ENCODE assay signal across 20 mouse cellular contexts in the genomic region with DNA sequence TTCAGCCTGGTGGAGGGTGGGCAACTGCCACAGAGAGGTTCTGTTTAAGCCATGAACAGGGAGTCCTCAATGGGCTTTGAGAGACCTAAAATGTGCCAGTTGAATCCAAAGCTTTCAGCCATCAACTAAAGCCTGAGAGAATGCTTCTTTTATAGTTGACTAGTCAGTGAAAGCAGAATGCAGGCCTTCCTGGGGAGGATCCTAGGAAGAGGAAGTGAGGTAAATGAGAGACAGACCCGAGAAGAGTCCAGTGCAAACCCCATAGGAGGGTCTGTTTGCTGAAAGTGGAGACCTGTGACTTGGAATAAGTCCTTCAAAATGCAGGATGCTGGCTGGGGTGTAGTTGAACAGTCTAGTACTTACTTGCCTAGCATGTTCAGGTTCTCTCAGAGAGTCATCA. TPM values are rescaled to one million over a fixed set of nuclear protein-coding genes. Genes with fewer than 3 reads are reported as not detected.
DNase-seq lines count a peak whose midpoint lies in the region; ATAC-seq lines count a peak whose summit lies in the region.
"Had no signal": no experiment of that assay in that cellular context is flagged by ENCODE, and none has a peak within 500 bp of the region (broad histone marks: within the 10 kb centered on the region; RNA-seq: fewer than 3 reads in every experiment).

No protein-coding gene starts in this region.

- intact Hi-C loops in heart, postnatal 25 days (cut with DNase I), result no loop called here

- H3K9me3 ChIP-seq in heart, embryonic 13.5 days, result no peaks in the 10 kb centered on the region
- no peaks in the 10 kb centered on the region for H3K9me3 ChIP-seq in liver, embryonic 12.5 days (replicated peaks)
- no peaks in the 10 kb centered on the region for H3K9me3 ChIP-seq in liver, embryonic 11.5 days (ENCODE audit: control insufficient read depth, low read length)
- no peaks in the 10 kb centered on the region for H3K9me3 ChIP-seq in liver, embryonic 15.5 days (replicated peaks)
- H3K9me3 ChIP-seq: embryonic facial prominence, embryonic 10.5 days; forebrain, embryonic 15.5 days; hindbrain, embryonic 10.5 days; limb, embryonic 15.5 days had no signal

- no peak overlapping the region for H3K4me3 ChIP-seq in heart, embryonic 13.5 days
- no peak overlapping the region for H3K4me3 ChIP-seq in liver, embryonic 12.5 days
- no peak overlapping the region for H3K4me3 ChIP-seq in liver, embryonic 11.5 days (ENCODE audit: low read depth, low read length)
- H3K4me3 ChIP-seq in liver, embryonic 15.5 days (replicated peaks), result no peak overlapping the region
- H3K4me3 ChIP-seq: embryonic facial prominence, embryonic 10.5 days; forebrain, embryonic 15.5 days; hindbrain, embryonic 10.5 days; limb, embryonic 15.5 days had no signal

- no peaks in the 10 kb centered on the region for H3K27me3 ChIP-seq in heart, embryonic 13.5 days (replicated peaks)
- H3K27me3 ChIP-seq in liver, embryonic 12.5 days (replicated peaks), result no peaks in the 10 kb centered on the region
- H3K27me3 ChIP-seq in liver, embryonic 11.5 days (replicated peaks; ENCODE audit: control insufficient read depth, insufficient read depth, low read length), result no peaks in the 10 kb centered on the region
- H3K27me3 ChIP-seq in liver, embryonic 15.5 days, result no peaks in the 10 kb centered on the region
- H3K27me3 ChIP-seq: forebrain, embryonic 15.5 days; limb, embryonic 15.5 days had no signal

- H3K27ac ChIP-seq in heart, embryonic 13.5 days (replicated peaks), result peak overlapping the region; percentile 78; the same call in 1 of the 2 replicates
- H3K27ac ChIP-seq in liver, embryonic 12.5 days, result peak overlapping the region; percentile 94
- H3K27ac ChIP-seq in liver, embryonic 11.5 days (ENCODE audit: low read depth, low read length), result no peak overlapping the region
- H3K27ac ChIP-seq in liver, embryonic 15.5 days (replicated peaks), result peak overlapping the region; percentile 87
- H3K27ac ChIP-seq: forebrain, embryonic 15.5 days; hindbrain, embryonic 10.5 days; limb, embryonic 15.5 days had no signal

- no peak for DNase-seq in heart, postnatal 25 days (ENCODE audit: low spot score)
- no peak for DNase-seq in liver, embryonic 11.5 days (ENCODE audit: low spot score)
- DNase-seq in embryo, embryonic 10.5 days (ENCODE audit: low spot score), result no peak
- DNase-seq in Muller cell, postnatal 12 days (ENCODE audit: inconsistent ontology term), result no peak
- DNase-seq in cerebellum, adult 11-12 months, result no peak
- DNase-seq: adrenal gland, postnatal 10 days; cerebellum, adult 8-10 months; kidney, postnatal 25 days; left cerebral cortex, postnatal 4 days; right cerebral cortex, postnatal 14 days had no signal

- no peak overlapping the region for H3K9ac ChIP-seq in heart, embryonic 13.5 days
- no peak overlapping the region for H3K9ac ChIP-seq in liver, embryonic 12.5 days
- H3K9ac ChIP-seq in liver, embryonic 11.5 days (ENCODE audit: low read depth, low read length), result no peak overlapping the region
- H3K9ac ChIP-seq in liver, embryonic 15.5 days, result no peak overlapping the region
- H3K9ac ChIP-seq: forebrain, embryonic 15.5 days; limb, embryonic 15.5 days had no signal

- no peak overlapping the region for H3K4me2 ChIP-seq in heart, embryonic 13.5 days
- H3K4me2 ChIP-seq in liver, embryonic 12.5 days, result peak overlapping the region; percentile 74
- no peak overlapping the region for H3K4me2 ChIP-seq in liver, embryonic 11.5 days
- peak overlapping the region; percentile 61 for H3K4me2 ChIP-seq in liver, embryonic 15.5 days
- H3K4me2 ChIP-seq: forebrain, embryonic 15.5 days; limb, embryonic 15.5 days; midbrain, embryonic 11.5 days had no signal

- peaks cover 29% of the 10 kb centered on the region for H3K36me3 ChIP-seq in heart, embryonic 13.5 days
- H3K36me3 ChIP-seq in liver, embryonic 12.5 days, result peaks cover 35% of the 10 kb centered on the region
- peaks cover 3% of the 10 kb centered on the region; the same call in 1 of the 2 replicates for H3K36me3 ChIP-seq in liver, embryonic 11.5 days (ENCODE audit: control insufficient read depth, insufficient read depth, low read length)
- H3K36me3 ChIP-seq in liver, embryonic 15.5 days (replicated peaks), result peaks cover 32% of the 10 kb centered on the region
- H3K36me3 ChIP-seq: forebrain, embryonic 15.5 days had no signal

- WGBS in heart, embryonic 13.5 days, result 80% methylated on average over 1 of the region's 1 CpGs
- WGBS in liver, embryonic 12.5 days (ENCODE audit: insufficient replicate concordance), result 20% methylated on average over 1 of the region's 1 CpGs
- 38% methylated on average over 1 of the region's 1 CpGs for WGBS in liver, embryonic 11.5 days
- WGBS in liver, embryonic 15.5 days (ENCODE audit: insufficient replicate concordance), result 15% methylated on average over 1 of the region's 1 CpGs

- no peak for ATAC-seq in heart, embryonic 13.5 days (ENCODE audit: extremely low read depth, insufficient number of reproducible peaks, low FRiP score, low TSS enrichment)
- ATAC-seq in liver, embryonic 12.5 days, result no peak
- ATAC-seq in liver, embryonic 11.5 days (replicated peaks; ENCODE audit: low FRiP score), result no peak
- no peak for ATAC-seq in liver, embryonic 15.5 days (ENCODE audit: insufficient read depth)
- ATAC-seq: CD4-positive, CD25-positive, alpha-beta regulatory T cell, adult 4 months; forebrain, embryonic 15.5 days; hindbrain, embryonic 16.5 days had no signal

- H3K4me1 ChIP-seq in heart, embryonic 13.5 days, result peaks cover 37% of the 10 kb centered on the region
- H3K4me1 ChIP-seq in liver, embryonic 12.5 days, result peaks cover 53% of the 10 kb centered on the region
- H3K4me1 ChIP-seq in liver, embryonic 11.5 days (replicated peaks; ENCODE audit: control insufficient read depth, insufficient read depth, low read length), result peaks cover 35% of the 10 kb centered on the region
- H3K4me1 ChIP-seq in liver, embryonic 15.5 days (replicated peaks), result peaks cover 50% of the 10 kb centered on the region

RNA-seq across cellular contexts. Expression of a gene that starts 11.2 kb away (rescaled TPM):
- 2.1 and 2.2 TPM in 2 replicates for polyA plus RNA-seq in heart, embryonic 13.5 days (2015; fragmentation: Nextera tagmentation; extraction: Ambion mirVana)
- total RNA-seq in heart, postnatal 25 days (2021), result 1 to 10 TPM; 5.6 to 6.3 TPM
- 3.5 and 3.7 TPM in 2 replicates for polyA plus RNA-seq in liver, embryonic 12.5 days (2016; fragmentation: Nextera tagmentation; extraction: Ambion mirVana)
- polyA plus RNA-seq in liver, embryonic 11.5 days (2014; fragmentation: Nextera tagmentation; extraction: Ambion mirVana), result 5.5 and 6.4 TPM in 2 replicates
- polyA plus RNA-seq in liver, embryonic 15.5 days (2015; fragmentation: Nextera tagmentation; extraction: Ambion mirVana), result 2.8 and 3.2 TPM in 2 replicates

RNA-seq across cellular contexts. Expression of a gene that starts 11.4 kb away (rescaled TPM):
- polyA plus RNA-seq in heart, embryonic 13.5 days (2015; fragmentation: Nextera tagmentation; extraction: Ambion mirVana), result 21.2 and 23.2 TPM in 2 replicates
- 10 to 100 TPM; 38.1 to 40.4 TPM for total RNA-seq in heart, postnatal 25 days (2021)
- 13.3 and 16.5 TPM in 2 replicates for polyA plus RNA-seq in liver, embryonic 12.5 days (2016; fragmentation: Nextera tagmentation; extraction: Ambion mirVana)
- polyA plus RNA-seq in liver, embryonic 11.5 days (2014; fragmentation: Nextera tagmentation; extraction: Ambion mirVana), result 18.9 and 19.7 TPM in 2 replicates
- 11.8 and 12.9 TPM in 2 replicates for polyA plus RNA-seq in liver, embryonic 15.5 days (2015; fragmentation: Nextera tagmentation; extraction: Ambion mirVana)

Comparison
In these comparisons a context has a peak if more than half of its experiments do, and no peak if none do; other contexts are left out.
1. H3K4me2 ChIP-seq: peak in liver, embryonic 12.5 days (single experiment) and liver, embryonic 15.5 days (single experiment); none in heart, embryonic 13.5 days (single experiment) and liver, embryonic 11.5 days (single experiment).